In the genomic region with DNA sequence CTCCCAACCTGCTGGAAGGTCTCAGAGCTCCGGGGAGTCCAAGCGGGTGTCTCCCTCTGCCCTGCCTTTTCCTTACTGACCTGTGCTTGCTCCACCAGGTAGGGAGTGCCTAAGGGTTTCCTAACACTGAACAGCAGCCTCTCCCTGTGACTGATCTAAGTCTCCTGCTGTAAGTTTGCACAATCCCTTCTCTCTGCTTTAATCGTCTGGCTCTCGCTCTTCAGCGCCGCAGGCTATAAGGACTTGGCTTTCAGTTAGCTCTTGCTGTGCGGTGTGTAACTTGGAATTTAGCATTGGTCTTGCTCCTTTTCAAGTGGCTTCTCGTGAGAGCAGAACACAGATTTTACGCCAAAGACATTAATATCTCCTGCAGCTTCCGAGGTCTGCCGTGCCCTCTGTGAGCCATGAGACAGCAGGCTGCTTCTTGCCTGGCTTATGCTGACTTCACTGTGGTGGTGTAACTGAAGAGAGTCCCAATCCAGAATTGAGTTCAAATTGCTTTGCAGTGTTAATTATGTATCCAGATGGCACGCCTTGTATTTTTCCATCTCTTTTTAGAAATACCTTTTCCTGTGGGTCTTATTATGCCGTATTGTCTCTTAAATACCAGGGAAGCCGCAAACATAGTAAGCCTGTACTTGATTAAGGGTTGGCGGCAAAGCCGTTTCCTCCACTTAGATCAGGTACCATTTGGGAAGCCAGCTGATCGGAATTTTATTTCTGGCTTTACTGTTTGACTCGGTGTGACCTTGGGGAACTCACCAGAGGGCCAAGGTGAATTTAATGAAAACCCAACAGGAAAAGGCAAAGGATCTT, we compare ENCODE assay signal across 10 mouse cellular contexts. TPM values are rescaled to one million over a fixed set of nuclear protein-coding genes. Genes with fewer than 3 reads are reported as not detected.
DNase-seq lines count a peak whose midpoint lies in the region.
"Had no signal": no experiment of that assay in that cellular context is flagged by ENCODE, and none has a peak within 500 bp of the region (broad histone marks: within the 10 kb centered on the region; RNA-seq: fewer than 3 reads in every experiment).

No protein-coding gene starts in this region.

- H3K9me3 ChIP-seq in embryonic facial prominence, embryonic 10.5 days = no peaks in the 10 kb centered on the region
- H3K9me3 ChIP-seq: heart, embryonic 13.5 days had no signal

- no peak overlapping the region for H3K4me3 ChIP-seq in embryonic facial prominence, embryonic 10.5 days
- H3K4me3 ChIP-seq: heart, embryonic 13.5 days had no signal

- H3K27ac ChIP-seq in embryonic facial prominence, embryonic 10.5 days (replicated peaks) = 0 out of 2 replicates have a peak overlapping the region, but pooled peaks have one; percentile 19
- H3K27ac ChIP-seq: heart, embryonic 13.5 days; macrophage had no signal

- 67% methylated on average over 18 of the region's 18 CpGs for WGBS in embryonic facial prominence, embryonic 10.5 days

- intact Hi-C loops in left cerebral cortex, postnatal 14 days (cut with DNase I) = no loop called here

- peaks cover 29% of the 10 kb centered on the region for H3K4me1 ChIP-seq in embryonic facial prominence, embryonic 10.5 days
- H3K4me1 ChIP-seq: heart, embryonic 13.5 days had no signal

- no peaks in the 10 kb centered on the region for H3K27me3 ChIP-seq in embryonic facial prominence, embryonic 10.5 days (replicated peaks; ENCODE audit: low read depth, poor library complexity, severe bottlenecking)
- H3K27me3 ChIP-seq: heart, embryonic 13.5 days had no signal

- peak; percentile 22 to 37 for DNase-seq in left cerebral cortex, postnatal 14 days (ENCODE audit: low spot score in 2 of 2)
- no peak for DNase-seq in left cerebral cortex, adult 8-10 months (ENCODE audit: low spot score in 2 of 2)
- peak; percentile 26 for DNase-seq in cerebellum, adult 9-10 months
- no peak for DNase-seq in embryonic facial prominence, embryonic 10.5 days (ENCODE audit: low spot score)
- peak; percentile 39 for DNase-seq in layer of hippocampus, adult 9-11 months
- DNase-seq in spleen, postnatal 10 days (ENCODE audit: low spot score in 2 of 2) = no peak
- DNase-seq in adrenal gland, postnatal 25 days = no peak
- DNase-seq: kidney, postnatal 10 days had no signal

- peaks cover 14% of the 10 kb centered on the region for H3K36me3 ChIP-seq in embryonic facial prominence, embryonic 10.5 days (replicated peaks)

RNA-seq across cellular contexts. Expression of a gene that starts 50.4 kb away (rescaled TPM):
- 10 to 100 TPM; 32.3 to 32.5 TPM for total RNA-seq in left cerebral cortex, postnatal 14 days (2021)
- 10 to 100 TPM; 26.2 to 39.0 (median 35.6) TPM for total RNA-seq in left cerebral cortex, adult 8-10 months (2022)
- 31.4 and 33.4 TPM in 2 replicates for polyA plus RNA-seq in embryonic facial prominence, embryonic 10.5 days (2016; fragmentation: Nextera tagmentation; extraction: Ambion mirVana)
- total RNA-seq in adrenal gland, postnatal 25 days (2021) = 18.8 and 28.1 TPM in 2 replicates

Comparison
In these comparisons a context has a peak if more than half of its experiments do, and no peak if none do; other contexts are left out.
1. DNase-seq: peak in left cerebral cortex, postnatal 14 days (2 of 2), cerebellum, adult 9-10 months (single experiment) and layer of hippocampus, adult 9-11 months (single experiment); none in left cerebral cortex, adult 8-10 months (0 of 2), embryonic facial prominence, embryonic 10.5 days (single experiment), spleen, postnatal 10 days (0 of 2) and adrenal gland, postnatal 25 days (single experiment).